Mouse (Mus musculus) left cerebral cortex, postnatal 4 days (tissue): Measurements from ENCODE around the gene Gmds. TPM values are rescaled to one million over a fixed set of nuclear protein-coding genes. Genes with fewer than 3 reads are reported as not detected.

Source experiments
- DNase-seq: peaks from one replicate; pipeline ENCODE4 v3.0.0-alpha.2; 2022
- intact Hi-C: fragments of 180-260 bp; cut with DNase I; formaldehyde crosslinking; loops from one replicate; pipeline ENCODE4 v1.15.1; 2025
- total RNA-seq, 2 experiments: library from RNA; stranded (reverse); gene quantifications; 2 replicates each; pipeline ENCODE4 v1.2.3; 2021

Gene Gmds
- total RNA-seq, 2 experiments from 2014 or later, result 25.3 to 26.3 TPM

DNA sequence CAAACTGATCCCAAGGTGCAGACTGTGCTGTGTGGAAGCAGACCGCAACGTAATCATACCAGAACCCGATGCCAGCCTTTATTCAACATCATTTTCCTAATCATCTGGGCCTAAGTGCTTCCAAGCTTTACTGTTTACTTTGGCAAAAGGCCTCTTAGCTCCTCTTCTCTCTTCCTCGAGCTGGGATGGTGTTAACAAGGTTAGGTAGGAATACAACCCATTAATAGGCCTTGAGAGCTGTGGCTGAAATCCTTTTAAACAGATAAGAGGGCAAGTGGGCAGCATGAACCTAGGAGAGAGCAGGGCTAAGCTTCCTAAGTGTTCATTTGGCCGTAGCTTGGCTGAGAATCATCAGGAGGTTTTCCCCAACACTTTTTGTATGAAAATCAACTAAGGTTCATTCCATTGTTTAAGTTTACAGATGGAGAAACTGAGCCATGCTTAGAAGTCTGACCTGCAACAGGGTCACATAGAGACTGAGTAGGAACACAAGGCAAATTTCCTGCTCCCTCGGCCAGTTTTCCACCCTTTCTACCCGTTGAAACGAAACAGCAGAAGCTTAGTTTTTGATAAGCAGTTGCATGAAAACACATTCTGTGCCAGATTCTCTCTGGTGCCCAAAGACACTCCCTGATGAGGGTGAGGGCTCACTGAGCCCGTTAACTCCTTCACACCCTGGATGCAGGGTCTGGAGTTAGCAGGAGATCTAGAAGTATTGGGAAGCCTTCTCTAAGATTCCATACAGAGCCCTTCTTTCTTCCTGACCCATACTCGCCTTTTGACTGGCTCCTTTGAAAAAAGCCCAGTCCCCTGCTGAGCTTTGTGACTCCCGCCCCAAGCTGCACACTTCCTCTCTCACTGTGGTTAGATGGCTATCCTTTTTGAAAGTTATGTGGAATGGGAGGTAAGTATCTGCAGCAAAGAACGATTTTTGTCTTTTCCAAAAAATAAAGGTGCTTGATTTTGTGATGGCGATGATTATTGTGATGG is 379.9 kb downstream of the Gmds start:
- intact Hi-C loops, result no loop called here
- DNase-seq, result no peak

DNA sequence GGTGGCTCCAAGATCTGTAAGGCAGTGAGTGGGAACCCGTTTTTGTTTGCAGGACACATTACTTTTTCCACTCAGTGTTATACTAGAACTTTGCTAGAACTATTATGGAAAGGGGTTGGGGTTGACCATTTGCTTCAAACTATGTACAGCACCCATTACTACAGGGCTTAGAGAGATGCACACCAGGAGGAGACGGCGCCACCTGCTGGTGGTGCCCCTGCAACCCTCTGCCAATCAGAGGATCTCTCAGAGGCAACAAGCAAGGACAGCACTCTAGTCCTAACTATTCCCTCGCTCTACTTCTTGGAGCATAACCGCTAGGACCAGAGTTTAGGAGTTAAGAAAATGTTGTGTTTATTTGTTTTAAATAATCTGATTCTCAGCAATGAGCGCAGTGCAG is 382.0 kb downstream of the Gmds start:
- no peak for DNase-seq
- intact Hi-C loops, result no loop called here

- intact Hi-C loops, result no loop called here
- no peak for DNase-seq
Measured at GRCm38 (mm10) chr13:31956112-31956511, 382.4 kb downstream of the Gmds start.

DNA sequence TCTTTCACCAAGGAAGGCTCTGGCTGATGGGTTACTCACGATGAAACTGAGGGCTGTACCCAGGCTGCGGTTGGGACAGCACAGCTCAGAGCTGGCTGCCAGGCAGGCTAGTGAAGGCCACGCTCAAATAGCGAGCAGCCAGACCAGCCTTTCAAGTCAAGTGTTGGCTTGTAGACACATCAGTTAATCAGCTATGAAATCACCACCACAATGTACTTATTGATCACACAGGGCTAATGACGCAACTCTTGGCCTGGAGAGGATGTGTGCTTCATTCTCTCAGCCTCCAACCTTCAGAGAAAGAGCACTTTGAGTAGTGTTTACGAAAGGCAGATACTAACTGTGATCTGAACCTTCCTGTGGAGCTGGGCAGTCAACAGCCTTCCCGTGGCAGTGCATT is 383.4 kb downstream of the Gmds start:
- no peak for DNase-seq
- intact Hi-C loops, result no loop called here

DNA sequence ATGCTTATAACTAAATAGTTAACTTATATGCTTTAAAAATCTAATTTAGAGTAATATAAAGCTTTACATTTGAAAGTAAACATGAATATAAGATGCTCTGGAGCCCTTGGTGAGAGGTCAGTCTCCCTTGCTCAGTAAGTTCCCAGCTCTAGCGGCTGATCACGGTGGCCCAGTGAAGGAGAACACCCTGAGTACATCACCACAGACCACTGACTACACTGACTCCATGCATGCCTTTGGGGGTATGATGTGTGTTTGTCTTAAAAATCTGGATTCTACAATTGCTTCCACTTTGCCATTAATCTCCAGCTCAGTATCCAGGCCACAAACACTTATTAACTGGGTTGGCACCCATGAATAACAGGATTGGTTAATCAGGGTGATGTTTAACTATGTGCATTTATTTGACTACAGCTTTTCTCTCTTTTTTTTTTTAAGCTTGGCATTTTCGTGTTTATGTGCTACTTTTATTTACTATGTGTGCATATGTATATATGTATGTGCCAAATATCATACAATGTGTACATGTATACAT is 393.8 kb downstream of the Gmds start:
- DNase-seq, result no peak
- intact Hi-C loops, result no loop called here

GRCm38 (mm10) chr13:31943482-31944275 is 394.9 kb downstream of the Gmds start:
- DNase-seq, result no peak
- intact Hi-C loops, result no loop called here

DNA sequence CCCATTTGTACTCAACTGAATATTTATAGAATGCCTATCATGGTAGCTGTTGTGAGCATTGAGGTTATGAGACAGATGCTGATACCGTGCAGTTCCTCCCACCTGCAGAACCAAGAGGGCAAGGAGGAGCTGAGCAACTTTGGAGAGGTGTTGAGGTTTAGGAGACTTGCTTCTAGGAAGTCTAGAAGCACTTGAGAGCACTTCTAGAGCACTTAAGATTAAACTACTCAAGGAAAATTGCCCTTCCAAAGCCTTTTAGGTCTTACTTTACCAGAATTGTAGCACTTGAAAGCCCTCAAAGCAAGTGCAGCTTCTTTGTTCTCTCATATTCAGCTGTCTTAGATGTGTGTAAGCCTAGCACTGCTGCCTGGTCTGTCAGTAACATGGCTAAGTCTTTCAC is 409.2 kb downstream of the Gmds start:
- intact Hi-C loops, result no loop called here
- DNase-seq, result no peak

DNA sequence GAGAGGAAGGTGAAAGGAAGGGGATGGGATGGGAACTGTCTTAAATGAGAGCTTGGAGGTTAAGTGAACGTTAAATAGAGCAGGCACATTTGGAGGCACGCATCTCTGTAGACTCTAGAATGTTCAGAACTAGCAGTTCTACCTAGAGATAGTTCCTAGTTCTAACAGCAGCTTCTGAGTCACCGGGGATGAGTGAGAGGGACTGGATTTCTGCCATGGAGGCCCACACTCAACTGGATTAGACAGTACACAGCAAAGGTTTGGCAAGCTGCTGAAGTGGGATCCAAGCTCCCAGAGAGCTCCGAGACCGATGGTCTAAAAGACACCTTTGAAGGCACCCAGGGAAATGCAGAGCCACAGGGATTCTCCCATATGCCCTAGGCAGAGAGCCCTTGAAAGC is 411.9 kb downstream of the Gmds start:
- intact Hi-C loops, result no loop called here
- no peak for DNase-seq

GRCm38 (mm10) chr13:31924506-31924905 is 414.0 kb downstream of the Gmds start:
- intact Hi-C loops, result no loop called here
- DNase-seq, result no peak

DNA sequence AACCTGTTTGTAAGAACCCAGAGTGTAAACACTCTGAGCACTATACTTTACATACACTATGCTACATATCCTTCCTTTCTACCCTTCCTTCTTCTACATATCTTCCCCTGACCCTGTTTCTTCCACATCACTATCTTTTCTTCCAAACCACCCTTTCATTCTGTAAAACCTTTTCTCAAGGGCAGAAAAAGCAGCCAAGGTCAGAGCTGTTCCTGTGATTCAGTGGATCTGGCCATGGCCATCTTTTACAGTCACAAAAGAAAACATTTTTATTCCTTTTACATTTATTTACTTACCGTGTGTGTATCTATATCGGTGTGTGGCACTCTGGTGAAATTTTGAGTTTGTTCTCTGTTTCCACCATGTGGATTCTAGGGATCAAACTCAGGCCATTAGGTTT is 418.8 kb downstream of the Gmds start:
- DNase-seq, result no peak
- intact Hi-C loops, result no loop called here

GRCm38 (mm10) chr13:31917387-31917786 is 421.2 kb downstream of the Gmds start:
- DNase-seq, result no peak
- intact Hi-C loops, result no loop called here

- no peak for DNase-seq
- intact Hi-C loops, result no loop called here
Measured at GRCm38 (mm10) chr13:31915748-31916147, 422.8 kb downstream of the Gmds start.

DNA sequence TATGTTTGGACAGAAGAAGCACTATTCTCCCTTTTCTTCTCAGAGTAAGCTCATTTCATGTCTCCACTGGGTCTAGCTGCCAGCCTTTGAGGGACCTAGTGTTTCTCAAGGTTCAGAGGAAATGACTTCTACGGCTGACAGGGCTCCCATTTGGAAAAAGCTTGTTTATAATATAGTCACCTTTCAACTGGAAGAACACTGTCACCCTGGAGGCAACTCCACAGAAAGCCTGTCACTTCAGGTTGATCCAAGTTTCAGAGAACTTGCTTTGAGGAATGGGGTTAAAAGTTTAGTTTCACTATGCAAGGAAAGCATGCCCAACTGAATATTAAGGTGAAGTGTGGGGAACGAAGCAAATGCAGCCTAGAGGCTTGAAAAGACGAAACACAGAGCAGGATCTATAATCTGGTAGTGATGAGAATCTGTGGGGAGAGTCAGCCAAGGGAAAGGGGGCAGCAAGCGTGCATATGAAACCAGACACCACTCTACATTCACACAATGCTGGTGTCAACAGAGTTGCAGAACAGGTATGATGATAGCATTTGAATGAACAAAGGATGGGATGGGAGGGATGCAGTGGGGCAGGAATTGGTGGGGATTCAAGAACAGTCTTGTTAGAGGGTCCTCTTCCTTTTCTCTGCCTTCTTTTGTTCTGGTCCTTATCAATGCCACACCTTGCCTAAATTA is 423.5 kb downstream of the Gmds start:
- DNase-seq, result no peak
- intact Hi-C loops, result no loop called here

DNA sequence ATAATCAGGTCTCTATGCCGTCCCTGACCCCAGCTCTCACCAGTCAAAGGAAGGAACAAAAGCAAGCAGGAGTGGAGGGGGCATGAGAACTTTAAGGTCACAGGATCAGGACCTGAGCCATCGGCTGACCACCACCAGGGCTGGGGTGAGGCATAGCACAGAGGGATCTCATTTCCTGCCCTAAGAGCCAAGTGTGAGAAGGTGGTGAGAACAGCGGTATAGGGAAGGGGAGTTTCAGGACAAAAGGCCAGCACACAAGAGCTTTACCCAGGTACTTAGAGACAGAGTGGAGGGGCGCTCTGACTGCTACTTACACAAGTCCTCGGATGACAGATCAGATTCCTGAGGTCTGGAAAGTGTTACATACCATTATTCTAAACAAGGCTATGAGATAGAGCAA is 426.6 kb downstream of the Gmds start:
- DNase-seq, result no peak
- intact Hi-C loops, result no loop called here

- no peak for DNase-seq
- intact Hi-C loops, result no loop called here
Measured at GRCm38 (mm10) chr13:31911362-31911761, 427.2 kb downstream of the Gmds start.

GRCm38 (mm10) chr13:31909031-31909430 is 429.5 kb downstream of the Gmds start:
- no peak for DNase-seq

GRCm38 (mm10) chr13:31906514-31906913 is 432.0 kb downstream of the Gmds start:
- DNase-seq, result no peak
- intact Hi-C loops, result no loop called here

More at GRCm38 (mm10) chr13:31909031-31909430, 429.5 kb downstream of the Gmds start:
- intact Hi-C loops, result no loop called here

DNA sequence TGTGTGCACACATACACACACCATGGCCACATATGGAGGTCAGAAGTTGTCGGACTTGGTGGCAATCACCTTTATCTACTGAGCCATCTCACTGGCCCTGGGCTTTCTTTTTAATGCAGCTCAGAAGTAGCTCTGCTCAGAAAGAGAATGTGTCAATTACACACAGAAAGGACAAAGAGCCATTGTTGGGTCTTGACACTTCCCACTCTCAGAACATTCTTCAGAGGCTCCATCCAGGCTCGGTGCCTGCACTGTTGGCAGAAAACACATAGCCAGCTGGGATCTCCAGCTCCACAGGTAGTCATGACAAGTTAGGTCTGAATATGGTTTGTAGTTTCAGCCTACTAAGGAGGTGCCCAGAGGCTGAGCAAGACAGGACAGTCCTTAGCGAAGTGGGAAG is 438.3 kb downstream of the Gmds start:
- intact Hi-C loops, result no loop called here

GRCm38 (mm10) chr13:31899392-31899791 is 439.1 kb downstream of the Gmds start:
- intact Hi-C loops, result no loop called here
- DNase-seq, result no peak

More for the DNA sequence above, 438.3 kb downstream of the Gmds start:
- no peak for DNase-seq

DNA sequence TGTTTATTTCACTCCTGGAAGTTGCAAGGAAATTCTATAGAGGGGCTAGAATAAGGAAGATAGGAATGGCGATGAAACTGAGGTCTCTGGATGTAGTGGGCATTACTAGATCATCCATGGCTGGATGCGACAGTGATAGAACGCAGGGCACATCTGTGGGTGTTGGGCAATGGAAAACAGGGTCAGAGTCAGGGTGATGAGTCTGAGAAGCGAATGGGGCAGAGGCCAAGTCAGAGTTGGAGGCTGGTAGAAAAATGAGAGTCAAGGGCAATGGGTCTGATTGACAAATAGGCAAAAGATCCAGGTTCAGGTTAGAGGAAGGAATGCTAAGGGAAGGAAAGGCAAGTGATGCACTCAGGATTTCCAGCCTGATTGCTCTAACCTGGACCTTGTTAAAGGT is 441.0 kb downstream of the Gmds start:
- DNase-seq, result no peak
- intact Hi-C loops, result no loop called here

- no peak for DNase-seq
- intact Hi-C loops, result no loop called here
Measured at GRCm38 (mm10) chr13:31894511-31894910, 444.0 kb downstream of the Gmds start.
